Comparison of ENCODE assay signal across 16 mouse cellular contexts in genomic region chr3:105932240-105933071, GRCm38 (mm10). TPM values are rescaled to one million over a fixed set of nuclear protein-coding genes. Genes with fewer than 3 reads are reported as not detected.
A peak's percentile ranks its signal among the peaks of the same experiment; 100 is the strongest.
DNase-seq lines count a peak whose midpoint lies in the region; ATAC-seq and TF ChIP-seq lines count a peak whose summit lies in the region.
"Had no signal": no experiment of that assay in that cellular context is flagged by ENCODE, and none has a peak within 500 bp of the region (broad histone marks: within the 10 kb centered on the region; RNA-seq: fewer than 3 reads in every experiment).

Gene I830077J02Rik (minus strand): TSS chr3:105932664.

- H3K9ac ChIP-seq in lung, embryonic 14.5 days: no peak within 1 kb of the TSS
- H3K9ac ChIP-seq in liver, embryonic 12.5 days: 0 out of 2 replicates have a peak within 1 kb of the TSS, but pooled peaks have one; percentile 30
- H3K9ac ChIP-seq: embryonic facial prominence, embryonic 13.5 days; forebrain, embryonic 13.5 days; hindbrain, embryonic 14.5 days; limb, embryonic 12.5 days; neural tube, embryonic 15.5 days had no signal

- 57% methylated on average over 8 of the region's 8 CpGs for WGBS in lung, embryonic 14.5 days
- 15% methylated on average over 8 of the region's 8 CpGs for WGBS in bone marrow, adult 2 months
- 24% methylated on average over 8 of the region's 8 CpGs for WGBS in liver, embryonic 12.5 days (ENCODE audit: insufficient replicate concordance)
- WGBS in limb, embryonic 10.5 days: 84% methylated on average over 8 of the region's 8 CpGs

- H3K4me3 ChIP-seq in lung, embryonic 14.5 days (ENCODE audit: low read depth, low read length): no peak within 1 kb of the TSS
- peak within 1 kb of the TSS; percentile 83 for H3K4me3 ChIP-seq in bone marrow, adult 2 months (replicated peaks; ENCODE audit: control insufficient read depth, low read depth, low read length)
- H3K4me3 ChIP-seq in liver, embryonic 12.5 days: peak within 1 kb of the TSS; percentile 16; the same call in 1 of the 2 replicates
- no peak within 1 kb of the TSS for H3K4me3 ChIP-seq in limb, embryonic 10.5 days
- H3K4me3 ChIP-seq: embryonic facial prominence, embryonic 13.5 days; forebrain, embryonic 13.5 days; limb, embryonic 12.5 days; neural tube, embryonic 15.5 days had no signal

- peaks cover 3% of the 10 kb centered on the region; the same call in 1 of the 2 replicates for H3K36me3 ChIP-seq in lung, embryonic 14.5 days (ENCODE audit: insufficient read depth)
- H3K36me3 ChIP-seq in liver, embryonic 12.5 days: peaks cover 9% of the 10 kb centered on the region
- H3K36me3 ChIP-seq in limb, embryonic 10.5 days: peaks cover 9% of the 10 kb centered on the region

- no peaks in the 10 kb centered on the region for H3K4me1 ChIP-seq in lung, embryonic 14.5 days (ENCODE audit: insufficient read depth)
- no peaks in the 10 kb centered on the region; the same call in none of the 2 replicates for H3K4me1 ChIP-seq in bone marrow, adult 2 months (ENCODE audit: control insufficient read depth, insufficient read depth, low read length)
- peaks cover 35% of the 10 kb centered on the region for H3K4me1 ChIP-seq in liver, embryonic 12.5 days
- no peaks in the 10 kb centered on the region for H3K4me1 ChIP-seq in limb, embryonic 10.5 days
- H3K4me1 ChIP-seq: embryonic facial prominence, embryonic 13.5 days; forebrain, embryonic 13.5 days; limb, embryonic 12.5 days; neural tube, embryonic 15.5 days had no signal

- no peaks in the 10 kb centered on the region for H3K27me3 ChIP-seq in lung, embryonic 14.5 days (ENCODE audit: insufficient read depth, low read length)
- no peaks in the 10 kb centered on the region for H3K27me3 ChIP-seq in liver, embryonic 12.5 days (replicated peaks)
- H3K27me3 ChIP-seq in limb, embryonic 10.5 days (ENCODE audit: low read depth, poor library complexity, severe bottlenecking): no peaks in the 10 kb centered on the region
- H3K27me3 ChIP-seq: embryonic facial prominence, embryonic 13.5 days; forebrain, embryonic 13.5 days; limb, embryonic 12.5 days; neural tube, embryonic 15.5 days had no signal

- TF ChIP-seq CTCF in lung, embryonic 14.5 days (IDR thresholded peaks at IDR 0.05; ENCODE audit: low read depth): no peak
- no peak for TF ChIP-seq CTCF in bone marrow, adult 2 months (IDR thresholded peaks at IDR 0.05; ENCODE audit: control insufficient read depth, insufficient read depth, low read length)

- no peak for DNase-seq in lung, embryonic 14.5 days
- no peak for DNase-seq in lung, adult 18-20 months
- DNase-seq in adrenal gland, adult 2 months: no peak
- DNase-seq in limb, embryonic 10.5 days (ENCODE audit: low spot score): no peak
- DNase-seq: cerebellum, adult 9-11 months; gastrocnemius, postnatal 10 days; midbrain, embryonic 14.5 days; right cerebral cortex, postnatal 14 days had no signal

- H3K4me2 ChIP-seq in lung, embryonic 14.5 days: no peak within 1 kb of the TSS
- H3K4me2 ChIP-seq in liver, embryonic 12.5 days: peak within 1 kb of the TSS; percentile 25
- H3K4me2 ChIP-seq: embryonic facial prominence, embryonic 13.5 days; forebrain, embryonic 13.5 days; hindbrain, embryonic 14.5 days; limb, embryonic 12.5 days; neural tube, embryonic 15.5 days had no signal

- H3K9me3 ChIP-seq in lung, embryonic 14.5 days (ENCODE audit: low read depth, low read length): no peaks in the 10 kb centered on the region
- H3K9me3 ChIP-seq in liver, embryonic 12.5 days (replicated peaks): no peaks in the 10 kb centered on the region
- H3K9me3 ChIP-seq in limb, embryonic 10.5 days (replicated peaks): no peaks in the 10 kb centered on the region
- H3K9me3 ChIP-seq: embryonic facial prominence, embryonic 13.5 days; forebrain, embryonic 13.5 days; limb, embryonic 12.5 days; neural tube, embryonic 15.5 days had no signal

- ATAC-seq in lung, embryonic 14.5 days (ENCODE audit: insufficient read depth): peak; percentile 21; the same call in 1 of the 2 replicates
- peak; percentile 63 for ATAC-seq in liver, embryonic 12.5 days
- peak; percentile 77 for ATAC-seq in monocyte, adult 5-6 weeks (replicated peaks; ENCODE audit: insufficient number of reproducible peaks, low FRiP score, low TSS enrichment, poor library complexity, severe bottlenecking)
- ATAC-seq: forebrain, embryonic 13.5 days had no signal

- H3K27ac ChIP-seq in lung, embryonic 14.5 days (ENCODE audit: low read depth): no peak within 1 kb of the TSS
- H3K27ac ChIP-seq in bone marrow, adult 2 months (ENCODE audit: control insufficient read depth, insufficient read depth, low read depth, low read length, poor library complexity): peak within 1 kb of the TSS; percentile 87
- peak within 1 kb of the TSS; percentile 57 for H3K27ac ChIP-seq in liver, embryonic 12.5 days
- H3K27ac ChIP-seq in limb, embryonic 10.5 days: no peak within 1 kb of the TSS
- H3K27ac ChIP-seq: embryonic facial prominence, embryonic 13.5 days; forebrain, embryonic 13.5 days; hindbrain, embryonic 14.5 days; limb, embryonic 12.5 days; neural tube, embryonic 15.5 days had no signal

- TF ChIP-seq POLR2A in bone marrow, adult 2 months (IDR thresholded peaks at IDR 0.05; ENCODE audit: borderline replicate concordance, control insufficient read depth, low read depth, low read length): no peak

RNA-seq across cellular contexts. Expression of gene I830077J02Rik, which starts in this region (rescaled TPM):
- 0.75 and 0.83 TPM in 2 replicates for polyA plus RNA-seq in lung, embryonic 14.5 days (2014; fragmentation: Nextera tagmentation; extraction: Ambion mirVana)
- polyA plus RNA-seq in bone marrow, adult 2 months (2011; ENCODE audit: insufficient read depth, insufficient read length, low replicate concordance, missing spikeins): 27.2 and 72.9 TPM in 2 replicates
- polyA plus RNA-seq in liver, embryonic 12.5 days (2016; fragmentation: Nextera tagmentation; extraction: Ambion mirVana): 4.0 and 4.4 TPM in 2 replicates
- 39.0 to 51.7 TPM (median 50.2 TPM) in 3 replicates for total RNA-seq in monocyte, adult 5-6 weeks (2017)
- 1 to 10 TPM in 1 of 2 experiments, under 1 TPM in 1; 0.29 to 1.7 TPM for total RNA-seq in adrenal gland, adult 2 months (2021)
- polyA plus RNA-seq in adrenal gland, adult 2 months (2012; rRNA removed): 0.43 and 0.56 TPM in 2 replicates
- polyA plus RNA-seq in limb, embryonic 10.5 days (2016; fragmentation: Nextera tagmentation; extraction: Ambion mirVana): 0.41 and 0.54 TPM in 2 replicates

Comparison
In these comparisons a context has a peak if more than half of its experiments do, and no peak if none do; other contexts are left out.
1. RNA of gene I830077J02Rik (total RNA-seq): 39.0 to 51.7 TPM in monocyte, adult 5-6 weeks; 0.29 to 1.7 TPM in adrenal gland, adult 2 months; every median in the first group is over 10 times any median in the second.
2. Peak in ATAC-seq in lung, embryonic 14.5 days; RNA of the gene not detected or under 1 TPM.
3. ATAC-seq: peak in every context shown above with its lines; median percentile 77 in monocyte, adult 5-6 weeks; 63 in liver, embryonic 12.5 days; 21 in lung, embryonic 14.5 days.
4. H3K27ac ChIP-seq: peak in bone marrow, adult 2 months (single experiment) and liver, embryonic 12.5 days (single experiment); none in lung, embryonic 14.5 days (single experiment) and limb, embryonic 10.5 days (single experiment).
5. H3K4me3 ChIP-seq: peak in bone marrow, adult 2 months (single experiment) and liver, embryonic 12.5 days (single experiment); none in lung, embryonic 14.5 days (single experiment) and limb, embryonic 10.5 days (single experiment).